Mouse (Mus musculus) intestine, embryonic 16.5 days (tissue): ENCODE results near the gene Rassf3. TPM values are rescaled to one million over a fixed set of nuclear protein-coding genes. Genes with fewer than 3 reads are reported as not detected.

Source experiments
- polyA plus RNA-seq: library from polyadenylated mRNA; unstranded; fragments of >200 nt; fragmentation: Nextera tagmentation; extraction: Ambion mirVana; gene quantifications from 2 replicates; pipeline ENCODE4 v1.2.1, GENCODE M21; 2015

Rassf3 gene
- polyA plus RNA-seq, 1 experiment from 2014 or later = 15.7 TPM

Other genes starting within 250 kb of the Rassf3 start
- 3.5 and 4.3 TPM in 2 replicates for gene Tbc1d30, start 125.1 kb downstream of the Rassf3 start, polyA plus RNA-seq
- gene Gns, start 111.3 kb downstream of the Rassf3 start, polyA plus RNA-seq = 43.3 and 50.4 TPM in 2 replicates
- gene Tbk1, start 110.4 kb upstream of the Rassf3 start, polyA plus RNA-seq = 36.8 and 38.2 TPM in 2 replicates
- 36.3 and 36.6 TPM in 2 replicates for gene Xpot, start 150.0 kb upstream of the Rassf3 start, polyA plus RNA-seq
- 0.28 and 0.36 TPM in 2 replicates for gene D930020B18Rik, start 165.2 kb upstream of the Rassf3 start, polyA plus RNA-seq